Mouse (Mus musculus): ENCODE measurements at regions not wholly inside any gene's neighbourhood (a gene's known extent, or its start where the extent isn't known, plus 50 kb on each side); places are given as distances from the start of the nearest gene placed in this dataset.

DNA sequence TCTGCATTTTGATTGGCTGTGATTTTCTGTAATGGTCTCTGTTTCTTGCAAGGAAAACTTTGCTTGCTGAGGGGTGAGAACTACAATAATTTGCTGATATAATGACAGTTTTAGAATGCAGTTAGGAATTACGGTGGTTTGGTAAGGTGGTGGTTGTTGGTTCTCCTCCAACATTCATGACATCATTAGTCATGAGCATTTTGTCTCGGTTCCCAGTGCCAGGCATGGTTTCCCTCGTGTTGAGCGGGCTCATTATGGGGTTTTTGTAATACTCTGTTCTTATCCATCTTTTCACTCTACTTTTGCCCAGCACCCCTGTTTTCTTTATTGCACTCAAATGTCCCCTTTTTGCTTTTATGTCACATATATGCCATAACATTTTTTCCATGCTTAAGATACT, 149.9 kb downstream of the Trmt11 start:
- TF ChIP-seq CTCF (IDR thresholded peaks at IDR 0.05), result no peak
- no peak for TF ChIP-seq POLR2A (IDR thresholded peaks at IDR 0.05; ENCODE audit: insufficient read depth, low read depth, low read length)

All from heart, adult 2 months (tissue).